Mouse (Mus musculus): ENCODE data around the gene Foxn2. TPM values are rescaled to one million over a fixed set of nuclear protein-coding genes. Genes with fewer than 3 reads are reported as not detected.
"Not testable (repeated sequence)": the region's sequence is repeated elsewhere in the genome, so short reads cannot be mapped to it uniquely, and the experiment has no call there.

Gene Foxn2
- polyA plus RNA-seq, 1 experiment: 4.3 TPM

- Histone ChIP-seq H3K36me3 (ENCODE audit: control insufficient read depth, insufficient read depth) (no peaks in the 10 kb centered on the region), H3ac (ENCODE audit: control insufficient read depth, insufficient read length) (no peak overlapping the region), H3K4me3 (no peak overlapping the region), H3K27me3 (ENCODE audit: control insufficient read depth, insufficient read depth, insufficient read length) (no peaks in the 10 kb centered on the region), H3K4me2 (ENCODE audit: low read depth) (peak overlapping the region; percentile 61), H3K79me2 (ENCODE audit: control insufficient read depth, insufficient read depth) (peaks cover 74% of the 10 kb centered on the region)
- TF ChIP-seq REST (IDR thresholded peaks at IDR 0.05; ENCODE audit: insufficient read depth, insufficient read length) (no peak), MAX (IDR thresholded peaks at IDR 0.05; ENCODE audit: low read depth) (no peak), SRF (IDR thresholded peaks at IDR 0.05; ENCODE audit: control insufficient read depth, insufficient read length, low read depth) (no peak), POLR2A (IDR thresholded peaks at IDR 0.05; ENCODE audit: insufficient read length, low read depth) (no peak), TCF3 (IDR thresholded peaks at IDR 0.05; ENCODE audit: insufficient read length, low read depth) (no peak), TCF12 (IDR thresholded peaks at IDR 0.05; ENCODE audit: insufficient read depth, poor library complexity, severe bottlenecking) (no peak)
Measured at GRCm38 (mm10) chr17:88462658-88463057, 22.1 kb downstream of the Foxn2 start.

DNA sequence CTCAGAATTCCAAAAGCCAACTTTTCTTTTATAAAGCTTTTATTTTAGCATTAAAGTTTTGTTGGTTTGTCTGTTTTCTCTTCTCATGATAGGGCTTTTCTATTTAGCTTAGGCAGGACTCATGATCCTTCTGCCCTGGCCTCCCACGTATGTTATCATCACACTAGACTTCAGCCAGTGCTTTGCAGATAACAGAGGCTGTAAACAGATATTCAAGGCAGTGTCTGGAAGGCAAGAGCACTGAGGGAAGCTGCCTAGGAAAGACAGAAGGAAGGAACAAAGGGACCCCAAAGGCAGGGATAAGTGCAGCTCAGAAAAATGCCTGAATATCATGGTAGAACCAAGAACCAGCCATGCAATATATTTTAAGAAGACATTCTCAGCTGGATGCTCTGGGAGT is 26.1 kb downstream of the Foxn2 start:
- Histone ChIP-seq H3K79me2 (ENCODE audit: control insufficient read depth, insufficient read depth) (peaks cover 54% of the 10 kb centered on the region), H3K36me3 (ENCODE audit: control insufficient read depth, insufficient read depth) (peaks cover 11% of the 10 kb centered on the region), H3K4me3 (no peak overlapping the region), H3ac (ENCODE audit: control insufficient read depth, insufficient read length) (no peak overlapping the region), H3K27me3 (ENCODE audit: control insufficient read depth, insufficient read depth, insufficient read length) (no peaks in the 10 kb centered on the region), H3K4me2 (ENCODE audit: low read depth) (no peak overlapping the region)
- TF ChIP-seq MYOD1 (IDR thresholded peaks at IDR 0.05; ENCODE audit: control insufficient read depth in 1 of 3, insufficient read length in 2 of 3, low read depth in 2 of 3) (no peak), SRF (IDR thresholded peaks at IDR 0.05; ENCODE audit: control insufficient read depth, insufficient read length, low read depth) (no peak), MAX (IDR thresholded peaks at IDR 0.05; ENCODE audit: low read depth) (no peak), REST (IDR thresholded peaks at IDR 0.05; ENCODE audit: insufficient read depth, insufficient read length) (no peak), TCF12 (IDR thresholded peaks at IDR 0.05; ENCODE audit: insufficient read depth, poor library complexity, severe bottlenecking) (no peak), TCF3 (IDR thresholded peaks at IDR 0.05; ENCODE audit: insufficient read length, low read depth) (no peak), E2F4 (IDR thresholded peaks at IDR 0.05; ENCODE audit: insufficient read depth) (no peak), POLR2AphosphoS2 (IDR thresholded peaks at IDR 0.05; ENCODE audit: insufficient read length, low read depth) (no peak), USF1 (IDR thresholded peaks at IDR 0.05; ENCODE audit: low read depth) (no peak), MYOG (IDR thresholded peaks at IDR 0.05; ENCODE audit: control insufficient read depth in 1 of 3, insufficient read depth in 1 of 3, insufficient read length in 2 of 3, low read depth in 2 of 3) (no peak), CEBPB (IDR thresholded peaks at IDR 0.05; ENCODE audit: insufficient read depth, poor library complexity, severe bottlenecking) (no peak)

- Histone ChIP-seq H3K4me2 (ENCODE audit: low read depth) (no peak overlapping the region), H3K27me3 (ENCODE audit: control insufficient read depth, insufficient read depth, insufficient read length) (no peaks in the 10 kb centered on the region), H3K36me3 (ENCODE audit: control insufficient read depth, insufficient read depth) (peaks cover 16% of the 10 kb centered on the region), H3ac (ENCODE audit: control insufficient read depth, insufficient read length) (no peak overlapping the region), H3K4me3 (no peak overlapping the region), H3K79me2 (ENCODE audit: control insufficient read depth, insufficient read depth) (peaks cover 59% of the 10 kb centered on the region)
- TF ChIP-seq POLR2AphosphoS2 (IDR thresholded peaks at IDR 0.05; ENCODE audit: insufficient read length, low read depth) (no peak), MYOG (IDR thresholded peaks at IDR 0.05; ENCODE audit: control insufficient read depth in 1 of 3, insufficient read depth in 1 of 3, insufficient read length in 2 of 3, low read depth in 2 of 3) (no peak), REST (IDR thresholded peaks at IDR 0.05; ENCODE audit: insufficient read depth, insufficient read length) (no peak), POLR2A (IDR thresholded peaks at IDR 0.05; ENCODE audit: insufficient read length, low read depth) (no peak), SRF (IDR thresholded peaks at IDR 0.05; ENCODE audit: control insufficient read depth, insufficient read length, low read depth) (no peak), USF1 (IDR thresholded peaks at IDR 0.05; ENCODE audit: low read depth) (no peak), MAX (IDR thresholded peaks at IDR 0.05; ENCODE audit: low read depth) (no peak), CEBPB (IDR thresholded peaks at IDR 0.05; ENCODE audit: insufficient read depth, poor library complexity, severe bottlenecking) (no peak), MYOD1 (IDR thresholded peaks at IDR 0.05; ENCODE audit: control insufficient read depth in 1 of 3, insufficient read length in 2 of 3, low read depth in 2 of 3) (no peak), TCF3 (IDR thresholded peaks at IDR 0.05; ENCODE audit: insufficient read length, low read depth) (no peak), TCF12 (IDR thresholded peaks at IDR 0.05; ENCODE audit: insufficient read depth, poor library complexity, severe bottlenecking) (no peak)
Measured at GRCm38 (mm10) chr17:88467696-88468095, 27.2 kb downstream of the Foxn2 start.

- peaks cover 16% of the 10 kb centered on the region for H3K36me3 ChIP-seq (ENCODE audit: control insufficient read depth, insufficient read depth)
- not testable (repeated sequence) for H3K4me3 ChIP-seq; H3ac ChIP-seq (ENCODE audit: control insufficient read depth, insufficient read length)
Measured at GRCm38 (mm10) chr17:88468655-88469398, 28.3 kb downstream of the Foxn2 start.

DNA sequence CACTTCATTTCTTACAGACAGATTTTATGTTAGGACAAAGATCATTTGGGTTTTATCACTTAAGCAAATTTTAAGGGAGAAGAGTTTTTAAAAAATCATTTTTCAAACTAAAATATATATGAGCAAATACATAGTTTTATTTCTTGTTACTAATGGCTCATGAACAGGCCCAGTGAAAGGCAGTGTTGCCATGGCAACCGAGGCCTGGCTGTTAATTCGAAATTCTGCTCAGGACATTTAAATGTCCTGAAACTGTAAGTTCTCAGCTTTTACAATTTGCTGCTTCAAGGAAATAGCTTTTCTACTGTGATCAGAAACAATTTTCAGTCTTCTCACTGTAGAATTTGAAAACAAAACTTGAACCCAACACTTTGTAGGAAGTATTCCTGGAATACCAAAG is 33.3 kb downstream of the Foxn2 start:
- no peak overlapping the region for H3K4me3 ChIP-seq
- peaks cover 20% of the 10 kb centered on the region for H3K36me3 ChIP-seq (ENCODE audit: control insufficient read depth, insufficient read depth)
- no peaks in the 10 kb centered on the region for H3K27me3 ChIP-seq (ENCODE audit: control insufficient read depth, insufficient read depth, insufficient read length)
- H3K79me2 ChIP-seq (ENCODE audit: control insufficient read depth, insufficient read depth): peaks cover 14% of the 10 kb centered on the region
- TF ChIP-seq TCF12 (IDR thresholded peaks at IDR 0.05; ENCODE audit: insufficient read depth, poor library complexity, severe bottlenecking) (no peak), CEBPB (IDR thresholded peaks at IDR 0.05; ENCODE audit: insufficient read depth, poor library complexity, severe bottlenecking) (no peak), REST (IDR thresholded peaks at IDR 0.05; ENCODE audit: insufficient read depth, insufficient read length) (no peak), TCF3 (IDR thresholded peaks at IDR 0.05; ENCODE audit: insufficient read length, low read depth) (no peak), MYOD1 (IDR thresholded peaks at IDR 0.05; ENCODE audit: control insufficient read depth in 1 of 3, insufficient read length in 2 of 3, low read depth in 2 of 3) (no peak), MYOG (IDR thresholded peaks at IDR 0.05; ENCODE audit: control insufficient read depth in 1 of 3, insufficient read depth in 1 of 3, insufficient read length in 2 of 3, low read depth in 2 of 3) (no peak), USF1 (IDR thresholded peaks at IDR 0.05; ENCODE audit: low read depth) (no peak), E2F4 (IDR thresholded peaks at IDR 0.05; ENCODE audit: insufficient read depth) (no peak), SRF (IDR thresholded peaks at IDR 0.05; ENCODE audit: control insufficient read depth, insufficient read length, low read depth) (no peak), POLR2A (IDR thresholded peaks at IDR 0.05; ENCODE audit: insufficient read length, low read depth) (no peak), MAX (IDR thresholded peaks at IDR 0.05; ENCODE audit: low read depth) (no peak), POLR2AphosphoS2 (IDR thresholded peaks at IDR 0.05; ENCODE audit: insufficient read length, low read depth) (no peak)
- no peak overlapping the region for H3K4me2 ChIP-seq (ENCODE audit: low read depth)
- H3ac ChIP-seq (ENCODE audit: control insufficient read depth, insufficient read length): no peak overlapping the region

More at GRCm38 (mm10) chr17:88468655-88469398, 28.3 kb downstream of the Foxn2 start:
- H3K79me2 ChIP-seq (ENCODE audit: control insufficient read depth, insufficient read depth): peaks cover 57% of the 10 kb centered on the region
- not testable (repeated sequence) for H3K4me2 ChIP-seq (ENCODE audit: low read depth); H3K27me3 ChIP-seq (ENCODE audit: control insufficient read depth, insufficient read depth, insufficient read length)
